Mouse (Mus musculus) fibroblast of lung, adult 2 months (primary cell): ENCODE measurements around the gene App.

Experiments used
- DNase-seq: peaks from one replicate; pipeline ENCODE4 v3.0.0-alpha.2; 2011; ENCODE audit warnings: low read depth

The App gene

GRCm38 (mm10) chr16:85150902-85151301 is 22.7 kb downstream of the App start:
- no peak for DNase-seq

GRCm38 (mm10) chr16:85149509-85149871 is 24.1 kb downstream of the App start:
- no peak for DNase-seq

- peak; percentile 90 for DNase-seq
Measured at GRCm38 (mm10) chr16:85148615-85149508, 24.7 kb downstream of the App start.

GRCm38 (mm10) chr16:85147440-85147839 is 26.1 kb downstream of the App start:
- DNase-seq: no peak

- DNase-seq: no peak
Measured at GRCm38 (mm10) chr16:85145771-85146178, 27.8 kb downstream of the App start.

- DNase-seq: no peak
Measured at GRCm38 (mm10) chr16:85145369-85145768, 28.2 kb downstream of the App start.

- no peak for DNase-seq
Measured at GRCm38 (mm10) chr16:85144401-85144800, 29.2 kb downstream of the App start.

GRCm38 (mm10) chr16:85143863-85144262 is 29.7 kb downstream of the App start:
- DNase-seq: no peak

GRCm38 (mm10) chr16:85143188-85143587 is 30.4 kb downstream of the App start:
- DNase-seq: no peak

- DNase-seq: no peak
Measured at GRCm38 (mm10) chr16:85141404-85141803, 32.2 kb downstream of the App start.

GRCm38 (mm10) chr16:85139178-85139604 is 34.4 kb downstream of the App start:
- no peak for DNase-seq

- DNase-seq: no peak
Measured at GRCm38 (mm10) chr16:85137348-85137747, 36.2 kb downstream of the App start.

GRCm38 (mm10) chr16:85136046-85136445 is 37.5 kb downstream of the App start:
- no peak for DNase-seq

GRCm38 (mm10) chr16:85133468-85133881 is 40.1 kb downstream of the App start:
- no peak for DNase-seq

GRCm38 (mm10) chr16:85133057-85133456 is 40.5 kb downstream of the App start:
- no peak for DNase-seq

GRCm38 (mm10) chr16:85132182-85132581 is 41.4 kb downstream of the App start:
- DNase-seq: no peak

GRCm38 (mm10) chr16:85130861-85131556 is 42.6 kb downstream of the App start:
- no peak for DNase-seq

GRCm38 (mm10) chr16:85128693-85129657 is 44.6 kb downstream of the App start:
- DNase-seq: no peak

GRCm38 (mm10) chr16:85128347-85128664 is 45.3 kb downstream of the App start:
- DNase-seq: no peak

GRCm38 (mm10) chr16:85127661-85128346 is 45.8 kb downstream of the App start:
- no peak for DNase-seq

- DNase-seq: no peak
Measured at GRCm38 (mm10) chr16:85124649-85125048, 48.9 kb downstream of the App start.

GRCm38 (mm10) chr16:85121983-85122382 is 51.6 kb downstream of the App start:
- DNase-seq: no peak
